Mouse (Mus musculus) liver, embryonic 16.5 days (tissue): ENCODE results near the gene A630095N17Rik. TPM values are rescaled to one million over a fixed set of nuclear protein-coding genes. Genes with fewer than 3 reads are reported as not detected.
A peak's percentile ranks its signal among the peaks of the same experiment; 100 is the strongest.

ENCODE experiments used
- ATAC-seq: fragments of 200-750 bp; cut with Nextera tagmentation; 2 replicates; pipeline ENCODE4 v1.8.0; 2017; ENCODE audit warnings: low read depth, mild to moderate bottlenecking, moderate number of reproducible peaks, moderate library complexity
- H3K27ac ChIP-seq: fragments of 300-500 bp; sonication (generic); 2 replicates; pipeline ENCODE4 v1.5.1; 2014; ENCODE audit warnings: mild to moderate bottlenecking, low read length
- H3K27me3 ChIP-seq: fragments of 300-500 bp; sonication (generic); 2 replicates; pipeline ENCODE4 v1.6.1; 2014; ENCODE audit warnings: low read depth, low read length, mixed read lengths; ENCODE audit not compliant: control insufficient read depth, insufficient read depth
- H3K36me3 ChIP-seq: fragments of 300-500 bp; sonication (generic); 2 replicates; pipeline ENCODE4 v1.6.1; 2014; ENCODE audit warnings: mild to moderate bottlenecking; ENCODE audit not compliant: control insufficient read depth, insufficient read depth
- H3K4me1 ChIP-seq: fragments of 300-500 bp; sonication (generic); 2 replicates; pipeline ENCODE4 v1.6.1; 2014; ENCODE audit warnings: low read depth, low read length, mixed read lengths; ENCODE audit not compliant: control insufficient read depth
- H3K4me2 ChIP-seq: fragments of 300-500 bp; sonication (generic); 2 replicates; pipeline ENCODE4 v1.6.1; 2014; ENCODE audit warnings: low read depth, low read length, mixed read lengths
- H3K4me3 ChIP-seq: fragments of 300-500 bp; sonication (generic); 2 replicates; pipeline ENCODE4 v1.5.1; 2014; ENCODE audit warnings: low read depth, mild to moderate bottlenecking, low read length
- H3K9ac ChIP-seq: fragments of 300-500 bp; sonication (generic); 2 replicates; pipeline ENCODE4 v1.6.1; 2014; ENCODE audit warnings: low read depth, low read length
- H3K9me3 ChIP-seq: fragments of 300-500 bp; sonication (generic); replicated peaks from 2 replicates; pipeline ENCODE4 v1.6.1; 2016; ENCODE audit warnings: low read length; ENCODE audit not compliant: control insufficient read depth
- WGBS: fragments of 180-500 bp; shearing (Covaris S2); extraction: QIAGEN DNeasy Blood & Tissue Kit; methylation state at CpG from one replicate; pipeline ENCODE4 v1.1.7; 2014; ENCODE audit not compliant: insufficient replicate concordance; 5-methylcytosine and 5-hydroxymethylcytosine counted together
- polyA plus RNA-seq: library from polyadenylated mRNA; unstranded; fragments of >200 nt; fragmentation: Nextera tagmentation; extraction: Ambion mirVana; gene quantifications from 2 replicates; pipeline ENCODE4 v1.2.1, GENCODE M21; 2015

Gene A630095N17Rik
- polyA plus RNA-seq, 1 experiment from 2014 or later: not detected

DNA sequence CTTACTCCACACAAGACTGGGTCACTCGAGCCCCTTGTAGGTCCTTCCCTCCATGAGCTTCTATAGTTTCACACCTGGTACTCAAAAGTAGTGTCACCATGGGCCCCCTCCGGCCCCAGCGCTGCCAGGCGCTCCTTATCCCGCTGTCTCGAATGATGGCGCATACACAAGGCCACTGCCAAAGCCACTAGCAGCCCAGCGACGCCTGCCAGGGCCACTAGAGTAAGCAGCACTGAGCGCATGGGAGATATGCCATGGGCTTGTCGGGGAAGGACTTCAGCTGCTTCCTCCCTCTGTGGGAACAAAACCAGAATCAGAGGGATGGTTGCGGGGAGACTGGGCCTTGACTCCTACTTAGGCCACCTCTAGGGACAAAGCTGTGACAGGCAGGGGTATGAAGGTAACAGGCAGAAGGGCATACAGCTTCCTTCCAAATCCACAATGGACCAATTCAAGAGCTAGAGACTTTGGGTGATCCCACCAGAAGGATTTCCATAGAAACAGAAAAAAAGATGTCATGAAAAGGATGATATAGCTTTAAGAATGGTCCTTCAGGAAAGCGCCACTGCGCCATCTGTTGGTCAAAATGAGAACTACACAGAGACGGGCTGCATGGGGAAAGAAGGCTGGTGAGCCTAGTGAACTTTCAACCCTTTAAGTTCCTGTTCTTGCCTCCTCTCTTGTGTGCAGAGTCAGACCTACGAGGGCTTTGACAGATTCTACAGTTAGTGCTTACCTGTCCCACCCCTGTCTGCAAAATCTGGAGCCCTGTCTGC is 22.1 kb upstream of the A630095N17Rik start:
- Histone ChIP-seq H3K27me3 (no peaks in the 10 kb centered on the region), H3K4me1 (peaks cover 7% of the 10 kb centered on the region), H3K27ac (no peak overlapping the region), H3K4me2 (no peak overlapping the region), H3K9me3 (no peaks in the 10 kb centered on the region), H3K9ac (no peak overlapping the region), H3K36me3 (no peaks in the 10 kb centered on the region), H3K4me3 (no peak overlapping the region)
- ATAC-seq: no peak
- WGBS: 53% methylated on average over 16 of the region's 16 CpGs

- Histone ChIP-seq H3K9ac (no peak overlapping the region), H3K27ac (no peak overlapping the region), H3K4me3 (no peak overlapping the region), H3K9me3 (no peaks in the 10 kb centered on the region), H3K4me1 (peaks cover 7% of the 10 kb centered on the region), H3K27me3 (no peaks in the 10 kb centered on the region), H3K36me3 (no peaks in the 10 kb centered on the region), H3K4me2 (no peak overlapping the region)
- no peak for ATAC-seq
- 73% methylated on average over 16 of the region's 16 CpGs for WGBS
These were observed 21.1 kb upstream of the A630095N17Rik start for GRCm38 (mm10) chr1:75253029-75253428.

- Histone ChIP-seq H3K9me3 (no peaks in the 10 kb centered on the region), H3K4me1 (peaks cover 7% of the 10 kb centered on the region), H3K4me2 (no peak overlapping the region), H3K9ac (no peak overlapping the region), H3K27ac (no peak overlapping the region), H3K36me3 (no peaks in the 10 kb centered on the region), H3K27me3 (no peaks in the 10 kb centered on the region), H3K4me3 (no peak overlapping the region)
- ATAC-seq: no peak
- 66% methylated on average over 13 of the region's 13 CpGs for WGBS
These were observed 20.4 kb upstream of the A630095N17Rik start for GRCm38 (mm10) chr1:75252308-75252707.

DNA sequence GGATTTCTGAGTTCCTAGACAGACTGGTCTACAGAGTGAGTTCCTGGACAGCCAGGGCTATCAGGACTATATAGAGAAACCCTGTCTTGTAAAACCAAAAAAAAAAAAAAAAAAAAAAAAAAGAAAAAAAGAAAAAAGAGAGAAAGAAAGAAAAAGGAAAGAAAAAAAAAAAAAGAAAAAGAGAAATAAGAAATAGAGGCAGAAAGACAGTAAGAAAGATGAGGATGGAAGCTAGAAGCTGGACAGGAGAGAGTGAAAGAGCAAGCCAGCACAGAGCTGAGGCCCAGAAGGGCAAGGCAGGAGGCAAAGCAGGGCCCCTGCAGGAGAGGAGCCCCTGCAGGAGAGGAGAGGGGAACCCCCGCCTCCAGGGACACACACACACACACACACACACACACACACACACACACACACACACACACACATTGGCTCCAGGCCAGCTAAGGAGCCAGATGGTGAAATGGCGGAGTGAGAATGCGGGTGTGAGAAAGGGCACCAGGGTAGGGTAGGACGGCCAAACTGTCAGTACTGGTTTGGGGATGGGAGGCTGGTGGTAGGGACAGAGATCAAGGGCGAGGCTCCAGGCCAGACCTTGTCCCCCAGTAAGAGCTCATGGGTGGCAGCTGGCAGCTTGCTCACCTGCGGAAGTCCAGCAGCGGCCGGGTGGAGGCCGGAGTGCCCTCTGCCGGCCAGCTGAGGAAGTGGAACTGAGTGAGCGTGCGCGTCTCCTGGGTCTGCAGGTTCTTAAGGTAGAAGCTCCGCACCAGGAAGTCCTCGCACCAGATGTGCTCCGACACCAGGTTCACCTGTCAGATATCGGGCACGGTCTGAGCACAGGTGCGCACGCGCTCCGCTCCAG is 19.4 kb upstream of the A630095N17Rik start:
- Histone ChIP-seq H3K27me3 (no peaks in the 10 kb centered on the region), H3K4me1 (peaks cover 7% of the 10 kb centered on the region), H3K9me3 (no peaks in the 10 kb centered on the region), H3K4me3 (peak overlapping the region; percentile 33), H3K27ac (0 out of 2 replicates have a peak overlapping the region, but pooled peaks have one; percentile 23), H3K4me2 (peak overlapping the region; percentile 59), H3K36me3 (no peaks in the 10 kb centered on the region), H3K9ac (peak overlapping the region; percentile 36)
- WGBS: 6% methylated on average over 22 of the region's 22 CpGs
- ATAC-seq: peak; percentile 73

- H3K9me3 ChIP-seq: no peaks in the 10 kb centered on the region
- WGBS: 80% methylated on average over 3 of the region's 3 CpGs
- H3K9ac ChIP-seq: no peak overlapping the region
- no peak overlapping the region for H3K4me3 ChIP-seq
- peaks cover 7% of the 10 kb centered on the region for H3K4me1 ChIP-seq
- no peaks in the 10 kb centered on the region for H3K36me3 ChIP-seq
- no peaks in the 10 kb centered on the region for H3K27me3 ChIP-seq
- no peak overlapping the region for H3K4me2 ChIP-seq
- H3K27ac ChIP-seq: no peak overlapping the region
- ATAC-seq: no peak
These were observed 18.6 kb upstream of the A630095N17Rik start for GRCm38 (mm10) chr1:75250498-75250897.

GRCm38 (mm10) chr1:75248041-75248772 is 16.3 kb upstream of the A630095N17Rik start:
- peaks cover 7% of the 10 kb centered on the region for H3K4me1 ChIP-seq
- H3K36me3 ChIP-seq: no peaks in the 10 kb centered on the region
- no peak overlapping the region for H3K9ac ChIP-seq
- WGBS: 53% methylated on average over 9 of the region's 9 CpGs
- no peak for ATAC-seq
- H3K27ac ChIP-seq: 0 out of 2 replicates have a peak overlapping the region, but pooled peaks have one; percentile 25
- H3K4me3 ChIP-seq: no peak overlapping the region
- no peaks in the 10 kb centered on the region for H3K9me3 ChIP-seq
- H3K4me2 ChIP-seq: no peak overlapping the region
- H3K27me3 ChIP-seq: no peaks in the 10 kb centered on the region

DNA sequence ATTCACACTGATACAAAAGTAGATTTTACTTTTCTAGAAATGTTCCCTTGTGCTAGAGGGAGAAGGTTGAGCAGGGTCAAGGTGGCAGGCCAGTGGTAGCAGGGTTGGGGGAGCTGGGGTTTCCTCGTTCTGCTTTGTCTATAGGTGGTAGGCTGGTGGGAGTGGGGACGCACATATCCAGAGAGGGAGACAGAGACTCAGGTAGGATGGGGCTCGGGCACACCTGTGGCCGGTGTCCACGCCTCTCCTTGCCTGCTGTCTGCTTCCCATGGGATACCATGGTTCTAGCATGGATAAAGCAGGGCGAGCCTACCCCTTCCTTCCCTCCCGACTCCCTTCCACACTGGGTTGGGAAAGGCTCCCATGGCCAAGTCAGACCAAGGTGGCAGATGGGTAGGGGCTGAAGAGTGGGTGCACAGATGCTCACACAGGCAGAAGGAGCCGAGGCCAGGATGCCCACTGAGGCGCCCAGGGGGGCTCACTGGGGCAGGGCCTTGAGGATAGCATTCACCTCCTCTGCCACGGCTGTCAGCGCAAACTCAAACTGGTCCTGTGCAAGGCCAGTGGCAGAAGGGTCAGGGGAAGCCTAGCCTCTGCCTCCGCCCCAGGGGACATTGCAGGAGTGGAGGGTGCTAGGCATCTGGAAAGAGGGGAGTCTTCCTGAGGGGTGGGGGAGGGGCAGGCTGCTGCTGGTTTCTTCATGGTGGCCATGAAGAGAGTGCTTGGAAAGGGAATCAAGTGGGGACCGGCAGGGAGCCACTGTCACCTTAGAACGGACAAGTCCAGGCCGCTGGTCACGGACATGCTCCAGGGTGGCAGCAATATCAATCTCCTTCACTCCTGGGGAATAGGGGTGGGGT is 15.4 kb upstream of the A630095N17Rik start:
- peaks cover 7% of the 10 kb centered on the region for H3K4me1 ChIP-seq
- no peaks in the 10 kb centered on the region for H3K9me3 ChIP-seq
- WGBS: 77% methylated on average over 16 of the region's 16 CpGs
- H3K27ac ChIP-seq: no peak overlapping the region
- no peaks in the 10 kb centered on the region for H3K27me3 ChIP-seq
- no peak overlapping the region for H3K9ac ChIP-seq
- H3K4me2 ChIP-seq: no peak overlapping the region
- no peak for ATAC-seq
- no peak overlapping the region for H3K4me3 ChIP-seq
- no peaks in the 10 kb centered on the region for H3K36me3 ChIP-seq

DNA sequence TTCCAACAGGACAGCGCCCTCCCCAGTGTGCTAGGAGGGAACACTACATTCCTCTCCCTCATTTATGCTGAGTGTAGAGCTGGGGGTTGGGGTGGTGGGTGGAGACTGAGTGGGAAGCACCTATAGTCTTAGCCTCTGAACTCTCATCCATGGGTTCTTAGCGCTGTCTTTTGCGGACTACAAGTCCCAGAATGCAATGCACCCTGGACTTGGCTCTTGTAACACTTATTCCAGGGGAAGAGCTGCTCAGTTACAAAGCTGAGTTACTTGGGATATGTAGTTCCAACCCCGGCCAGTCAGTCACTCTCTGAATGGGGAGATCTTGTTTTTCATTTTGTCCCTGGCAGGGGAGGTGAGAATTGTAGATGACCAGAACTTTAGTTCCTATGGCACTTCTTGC is 12.9 kb upstream of the A630095N17Rik start:
- Histone ChIP-seq H3K9ac (no peak overlapping the region), H3K36me3 (no peaks in the 10 kb centered on the region; the same call in none of the 2 replicates), H3K27me3 (no peaks in the 10 kb centered on the region), H3K9me3 (no peaks in the 10 kb centered on the region), H3K27ac (no peak overlapping the region), H3K4me3 (no peak overlapping the region), H3K4me2 (no peak overlapping the region), H3K4me1 (no peaks in the 10 kb centered on the region; the same call in 1 of the 2 replicates)
- ATAC-seq: peak; percentile 69
- 24% methylated on average over 4 of the region's 4 CpGs for WGBS
